Mouse (Mus musculus) ES-E14 (cell line): ENCODE results near the gene Map3k5. TPM values are rescaled to one million over a fixed set of nuclear protein-coding genes. Genes with fewer than 3 reads are reported as not detected.
A peak's percentile ranks its signal among the peaks of the same experiment; 100 is the strongest.

Experiments
- DNase-seq: peaks from one replicate; pipeline ENCODE4 v3.0.0-alpha.2; 2013; ENCODE audit warnings: low read depth, low spot score
- H3K27ac ChIP-seq: 2 replicates; pipeline ENCODE4 v1.5.1; 2012; ENCODE audit warnings: low read depth, mild to moderate bottlenecking, low read length, moderate library complexity, mixed read lengths; ENCODE audit not compliant: poor library complexity, insufficient read depth, severe bottlenecking
- H3K36me3 ChIP-seq: 2 replicates; pipeline ENCODE4 v1.6.1; 2012; ENCODE audit warnings: mild to moderate bottlenecking, low read length, moderate library complexity, mixed read lengths; ENCODE audit not compliant: control insufficient read depth, poor library complexity, insufficient read depth, severe bottlenecking
- H3K4me1 ChIP-seq, 2 experiments: fragments of 150-350 bp in 1 of 2; sonication (generic) in 1 of 2; 2 replicates each; pipeline ENCODE4 v1.6.1; 2012; ENCODE audit warnings: low read length in 2 of 2, mild to moderate bottlenecking in 1 of 2, mixed read lengths in 1 of 2; ENCODE audit not compliant: control insufficient read depth in 2 of 2, insufficient read depth in 2 of 2, poor library complexity in 1 of 2
- H3K4me3 ChIP-seq, 2 experiments: fragments of 150-350 bp in 1 of 2; sonication (generic) in 1 of 2; 2 replicates each; pipeline ENCODE4 v1.5.1; 2012; ENCODE audit warnings: low read length in 2 of 2, low read depth in 1 of 2, mild to moderate bottlenecking in 1 of 2, mixed read lengths in 1 of 2; ENCODE audit not compliant: insufficient read depth in 1 of 2, poor library complexity in 1 of 2, severe bottlenecking in 1 of 2
- H3K9ac ChIP-seq: 2 replicates; pipeline ENCODE4 v1.6.1; 2012; ENCODE audit warnings: low read depth, mild to moderate bottlenecking, low read length, mixed read lengths; ENCODE audit not compliant: poor library complexity, insufficient read depth, severe bottlenecking
- H3K9me3 ChIP-seq: fragments of 150-350 bp; sonication (generic); 2 replicates; pipeline ENCODE4 v1.6.1; 2012; ENCODE audit warnings: low read depth, mild to moderate bottlenecking, low read length; ENCODE audit not compliant: control insufficient read depth, insufficient read depth
- CHD2 ChIP-seq: IDR thresholded peaks from 2 replicates; pipeline ENCODE4 v1.6.1; 2014; ENCODE audit warnings: mild to moderate bottlenecking, low read depth, low read length, inconsistent platforms
- HCFC1 ChIP-seq: IDR thresholded peaks from 2 replicates; pipeline ENCODE4 v1.6.1; 2012; ENCODE audit warnings: low read length, inconsistent platforms, borderline replicate concordance; ENCODE audit not compliant: insufficient read depth
- MAFK ChIP-seq: IDR thresholded peaks from 2 replicates; pipeline ENCODE4 v1.6.1; 2014; ENCODE audit warnings: mild to moderate bottlenecking, low read depth, low read length, inconsistent platforms; ENCODE audit not compliant: insufficient read depth
- ZC3H11A ChIP-seq: IDR thresholded peaks from 2 replicates; pipeline ENCODE4 v1.6.1; 2012; ENCODE audit warnings: low read depth, mild to moderate bottlenecking, inconsistent platforms, low read length, borderline replicate concordance
- ZNF384 ChIP-seq: IDR thresholded peaks from 2 replicates; pipeline ENCODE4 v1.6.1; 2012; ENCODE audit warnings: low read depth, low read length, inconsistent platforms
- in situ Hi-C, 2 experiments: fragments of 600-800 bp; cut with MboI; formaldehyde crosslinking; loops; one replicate each; pipeline ENCODE4 v1.15.1; 2025; ENCODE audit warnings: low sequenced_read_pairs in 2 of 2, inconsistent platforms in 1 of 2; ENCODE audit not compliant: unreplicated experiment in 2 of 2
- total RNA-seq: library from RNA; depleted of rRNA; stranded (reverse); fragments of 300-350 nt; gene quantifications from 2 replicates; pipeline ENCODE4 v1.2.3, GENCODE M21; 2012

Map3k5 gene
- total RNA-seq, 1 experiment, result 4.7 TPM

DNA sequence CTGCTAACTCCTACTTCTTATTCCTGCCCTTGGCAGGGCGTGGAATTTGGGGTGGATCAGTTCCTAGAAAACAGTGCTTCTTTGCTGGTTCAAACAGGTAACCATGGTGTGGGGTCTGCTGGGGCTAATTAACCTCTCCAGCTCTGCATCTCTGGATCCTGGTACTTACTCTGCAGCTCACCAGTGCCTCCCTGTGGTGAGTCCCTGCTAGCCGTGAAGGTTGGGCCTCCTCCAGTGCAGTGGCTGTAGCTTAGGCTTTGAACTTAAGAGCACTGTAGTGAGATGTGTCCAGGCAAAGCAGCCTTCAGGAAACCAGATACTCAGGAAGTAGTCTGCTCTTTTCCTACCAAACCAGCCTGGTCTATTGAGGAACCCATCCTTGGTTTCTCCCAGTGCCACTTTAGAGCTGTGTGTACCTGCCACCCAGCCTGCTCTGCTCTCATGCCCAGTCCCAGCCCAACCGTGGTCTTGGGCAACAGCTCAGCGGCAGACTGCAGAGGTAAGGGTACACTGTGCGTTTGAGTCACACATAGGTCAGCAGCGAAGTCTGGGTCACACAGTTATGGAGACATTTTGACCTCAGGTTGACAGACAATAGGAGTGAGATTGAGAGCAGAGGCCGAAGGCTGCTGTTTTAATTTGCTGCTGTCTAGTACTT lies 139.1 kb downstream of the Map3k5 start:
- H3K36me3 ChIP-seq, result no peaks in the 10 kb centered on the region
- in situ Hi-C loops, result loop anchor here in 1 of 2 experiments (25.0 kb wide), 1 partner anchor 361 kb away; the partner anchor contains the start of gene Il20ra
- H3K4me1 ChIP-seq, result peaks cover 0 to 2% of the 10 kb centered on the region in 2 experiments; a peak in 1 of 4 replicates
- H3K9me3 ChIP-seq, result no peaks in the 10 kb centered on the region
- no peak overlapping the region for H3K9ac ChIP-seq
- H3K4me3 ChIP-seq, result no peak overlapping the region
- no peak overlapping the region for H3K27ac ChIP-seq
- no peak for TF ChIP-seq MAFK
- TF ChIP-seq ZC3H11A, result peak; percentile 87; the same call in 1 of the 2 replicates
- DNase-seq, result peak; percentile 68

DNA sequence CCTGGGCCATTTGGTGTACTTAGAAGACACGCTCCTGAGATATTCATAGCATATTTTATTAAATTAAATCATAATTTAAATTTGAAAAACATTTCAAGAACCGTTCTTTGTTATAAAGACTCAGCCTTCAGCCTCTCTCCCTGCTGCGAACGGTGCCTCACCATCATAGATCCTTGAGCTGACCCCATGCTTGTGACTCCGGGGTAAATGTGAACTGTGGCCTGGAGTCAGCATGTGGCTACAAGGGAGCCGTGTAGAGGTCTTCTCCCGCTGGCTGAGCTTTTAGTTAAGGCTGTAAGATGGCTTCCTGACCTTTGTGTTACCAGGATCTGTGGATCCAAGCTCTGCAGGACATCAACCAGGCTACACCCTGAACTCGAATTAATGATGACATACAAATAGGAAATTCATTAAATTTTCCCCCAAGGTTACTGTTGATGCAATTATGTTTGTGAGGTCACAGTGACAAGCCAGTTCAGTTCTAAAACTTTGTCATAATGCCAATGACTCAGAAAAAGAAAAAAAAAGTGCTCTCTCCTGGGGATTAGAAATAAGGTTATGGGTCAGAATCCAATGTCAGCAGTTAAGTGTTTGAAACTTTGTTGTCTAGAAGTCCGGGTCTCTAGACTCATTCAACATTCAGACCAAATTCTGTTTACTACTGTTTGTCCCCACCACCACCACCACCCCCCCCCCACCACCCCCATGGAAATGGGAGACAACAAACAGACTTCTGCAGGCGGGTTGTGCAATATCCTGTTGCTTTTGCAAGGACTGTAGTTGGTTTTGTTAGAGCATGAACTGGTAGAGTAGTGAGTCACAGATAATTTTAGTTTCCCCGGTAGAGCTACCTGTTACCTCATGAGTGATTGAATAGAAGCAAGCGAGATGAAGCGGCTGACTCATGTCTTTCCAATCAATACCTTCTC lies 142.5 kb downstream of the Map3k5 start:
- H3K9me3 ChIP-seq, result no peaks in the 10 kb centered on the region
- DNase-seq, result no peak
- no peak overlapping the region for H3K4me3 ChIP-seq
- peaks cover 0 to 2% of the 10 kb centered on the region in 2 experiments; a peak in 1 of 4 replicates for H3K4me1 ChIP-seq
- in situ Hi-C loops, result no loop called here
- no peak overlapping the region for H3K27ac ChIP-seq
- H3K9ac ChIP-seq, result no peak overlapping the region
- no peaks in the 10 kb centered on the region for H3K36me3 ChIP-seq
- TF ChIP-seq HCFC1 (no peak), MAFK (no peak), ZC3H11A (no peak), CHD2 (no peak), ZNF384 (no peak)

DNA sequence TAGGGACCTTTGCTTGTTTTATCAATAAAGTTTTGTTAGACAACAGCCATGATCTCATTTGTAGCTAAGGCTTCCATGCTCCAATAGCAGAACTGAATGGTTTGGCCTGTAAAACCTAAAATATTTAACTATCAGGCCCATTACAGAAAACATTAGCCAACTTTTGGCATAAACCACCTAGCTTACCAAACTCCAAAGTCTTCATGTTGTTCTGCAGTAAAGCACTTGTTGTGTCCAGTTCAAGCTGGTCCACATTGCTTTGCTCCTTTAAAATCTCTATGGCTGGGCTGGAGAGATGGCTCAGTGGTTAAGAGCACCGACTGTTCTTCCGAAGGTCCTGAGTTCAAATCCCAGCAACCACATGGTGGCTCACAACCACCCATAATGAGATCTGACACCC lies 144.1 kb downstream of the Map3k5 start:
- Histone ChIP-seq H3K4me1 (peaks cover 0 to 2% of the 10 kb centered on the region in 2 experiments; a peak in 1 of 4 replicates), H3K9me3 (no peaks in the 10 kb centered on the region), H3K4me3 (no peak overlapping the region), H3K9ac (no peak overlapping the region), H3K27ac (no peak overlapping the region), H3K36me3 (no peaks in the 10 kb centered on the region)
- DNase-seq, result no peak
- TF ChIP-seq MAFK, result no peak
- TF ChIP-seq CHD2, result no peak
- no peak for TF ChIP-seq ZC3H11A
- TF ChIP-seq HCFC1, result no peak
- TF ChIP-seq ZNF384, result no peak
- in situ Hi-C loops, result no loop called here

DNA sequence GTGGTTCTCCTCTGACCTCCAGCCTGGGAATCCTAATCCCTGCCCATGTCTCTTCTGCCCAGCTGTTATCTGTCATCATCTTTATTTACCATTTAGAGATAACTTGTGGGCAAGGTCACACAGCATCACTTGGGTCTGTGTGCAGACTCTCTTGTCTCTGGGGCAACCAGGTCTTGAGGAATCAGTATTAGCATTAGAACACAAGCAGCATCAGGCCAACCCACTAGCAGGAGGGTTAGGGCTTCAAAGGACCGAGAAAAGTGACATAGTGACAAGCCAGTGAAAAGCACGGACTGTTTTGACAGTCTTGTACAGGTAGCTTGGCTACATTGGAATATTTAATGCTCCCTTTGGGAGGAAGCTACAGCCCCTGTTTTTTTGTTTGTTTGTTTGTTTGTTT lies 153.6 kb downstream of the Map3k5 start:
- H3K4me1 ChIP-seq, result peaks cover 10 to 15% of the 10 kb centered on the region in 2 experiments; a peak in 3 of 4 replicates

More for the DNA sequence above, 153.6 kb downstream of the Map3k5 start:
- Histone ChIP-seq H3K9ac (no peak overlapping the region), H3K4me3 (no peak overlapping the region), H3K9me3 (no peaks in the 10 kb centered on the region), H3K27ac (no peak overlapping the region), H3K36me3 (no peaks in the 10 kb centered on the region)
- no peak for DNase-seq
- no peak for TF ChIP-seq HCFC1
- no peak for TF ChIP-seq CHD2
- TF ChIP-seq MAFK, result no peak
- no peak for TF ChIP-seq ZC3H11A
- no peak for TF ChIP-seq ZNF384
- in situ Hi-C loops, result no loop called here
